Mouse (Mus musculus) forebrain, embryonic 16.5 days (tissue): ENCODE results near the gene Hira. TPM values are rescaled to one million over a fixed set of nuclear protein-coding genes. Genes with fewer than 3 reads are reported as not detected.
"Not testable (repeated sequence)": the region's sequence is repeated elsewhere in the genome, so short reads cannot be mapped to it uniquely, and the experiment has no call there.

Experiments used
- ATAC-seq: fragments of 200-750 bp; cut with Nextera tagmentation; 2 replicates; pipeline ENCODE4 v1.8.0; 2017; ENCODE audit warnings: mild to moderate bottlenecking, moderate library complexity
- H3K27ac ChIP-seq: fragments of 300-500 bp; sonication (generic); 2 replicates; pipeline ENCODE4 v1.5.1; 2014; ENCODE audit warnings: low read length, control low read depth
- H3K27me3 ChIP-seq: fragments of 300-500 bp; sonication (generic); replicated peaks from 2 replicates; pipeline ENCODE4 v1.6.1; 2014; ENCODE audit warnings: low read length; ENCODE audit not compliant: control insufficient read depth, insufficient read depth
- H3K36me3 ChIP-seq: fragments of 300-500 bp; sonication (generic); 2 replicates; pipeline ENCODE4 v1.6.1; 2014; ENCODE audit not compliant: control insufficient read depth, insufficient read depth
- H3K4me1 ChIP-seq: fragments of 300-500 bp; sonication (generic); replicated peaks from 2 replicates; pipeline ENCODE4 v1.6.1; 2014; ENCODE audit warnings: low read length; ENCODE audit not compliant: control insufficient read depth, insufficient read depth
- H3K4me2 ChIP-seq: fragments of 300-500 bp; sonication (generic); 2 replicates; pipeline ENCODE4 v1.6.1; 2014; ENCODE audit warnings: mild to moderate bottlenecking, low read length, control low read depth
- H3K4me3 ChIP-seq: fragments of 300-500 bp; sonication (generic); replicated peaks from 2 replicates; pipeline ENCODE4 v1.5.1; 2014; ENCODE audit warnings: mild to moderate bottlenecking, low read length, control low read depth
- H3K9ac ChIP-seq: fragments of 300-500 bp; sonication (generic); replicated peaks from 2 replicates; pipeline ENCODE4 v1.6.1; 2014; ENCODE audit warnings: low read depth, low read length, control low read depth
- H3K9me3 ChIP-seq: fragments of 300-500 bp; sonication (generic); 2 replicates; pipeline ENCODE4 v1.6.1; 2016; ENCODE audit warnings: low read length; ENCODE audit not compliant: control insufficient read depth
- WGBS: fragments of 180-500 bp; shearing (Covaris S2); extraction: QIAGEN DNeasy Blood & Tissue Kit; methylation state at CpG from one replicate; pipeline ENCODE4 v1.1.7; 2014; 5-methylcytosine and 5-hydroxymethylcytosine counted together
- polyA plus RNA-seq: library from polyadenylated mRNA; unstranded; fragments of >200 nt; fragmentation: Nextera tagmentation; extraction: Ambion mirVana; gene quantifications from 2 replicates; pipeline ENCODE4 v1.2.1, GENCODE M21; 2015

Gene Hira
- polyA plus RNA-seq, 1 experiment from 2014 or later = 23.1 TPM

GRCm38 (mm10) chr16:18952813-18953212 is 76.0 kb downstream of the Hira start:
- H3K36me3 ChIP-seq = peaks cover 62% of the 10 kb centered on the region
- H3K4me2 ChIP-seq = no peak overlapping the region
- no peak overlapping the region for H3K9ac ChIP-seq
- H3K27me3 ChIP-seq = no peaks in the 10 kb centered on the region
- ATAC-seq = no peak
- H3K4me3 ChIP-seq = no peak overlapping the region
- no peaks in the 10 kb centered on the region for H3K4me1 ChIP-seq
- H3K9me3 ChIP-seq = no peaks in the 10 kb centered on the region
- no peak overlapping the region for H3K27ac ChIP-seq

GRCm38 (mm10) chr16:18955070-18955469 is 78.2 kb downstream of the Hira start:
- H3K9me3 ChIP-seq = peaks cover 3% of the 10 kb centered on the region
- no peaks in the 10 kb centered on the region for H3K27me3 ChIP-seq
- WGBS = 90% methylated on average over 3 of the region's 3 CpGs
- H3K4me2 ChIP-seq = no peak overlapping the region
- no peaks in the 10 kb centered on the region for H3K4me1 ChIP-seq
- no peak overlapping the region for H3K9ac ChIP-seq
- H3K36me3 ChIP-seq = peaks cover 52% of the 10 kb centered on the region
- H3K27ac ChIP-seq = no peak overlapping the region
- ATAC-seq = no peak
- no peak overlapping the region for H3K4me3 ChIP-seq

- H3K9me3 ChIP-seq = peaks cover 20% of the 10 kb centered on the region
- no peaks in the 10 kb centered on the region for H3K4me1 ChIP-seq
- H3K4me2 ChIP-seq = no peak overlapping the region
- H3K36me3 ChIP-seq = peaks cover 54% of the 10 kb centered on the region
- no peak overlapping the region for H3K4me3 ChIP-seq
- H3K27me3 ChIP-seq = no peaks in the 10 kb centered on the region
- H3K27ac ChIP-seq = no peak overlapping the region
- ATAC-seq = no peak
- H3K9ac ChIP-seq = no peak overlapping the region
These were observed 86.6 kb downstream of the Hira start for GRCm38 (mm10) chr16:18963486-18963885.

- H3K4me3 ChIP-seq = no peak overlapping the region
These were observed 92.7 kb downstream of the Hira start for GRCm38 (mm10) chr16:18969420-18970128.

GRCm38 (mm10) chr16:18970837-18971236 is 94.0 kb downstream of the Hira start:
- H3K4me1 ChIP-seq = no peaks in the 10 kb centered on the region
- no peak overlapping the region for H3K9ac ChIP-seq
- no peak for ATAC-seq
- 98% methylated on average over 3 of the region's 3 CpGs for WGBS
- H3K27ac ChIP-seq = no peak overlapping the region
- H3K9me3 ChIP-seq = no peaks in the 10 kb centered on the region
- peaks cover 29% of the 10 kb centered on the region for H3K36me3 ChIP-seq
- H3K27me3 ChIP-seq = no peaks in the 10 kb centered on the region
- H3K4me2 ChIP-seq = no peak overlapping the region
- H3K4me3 ChIP-seq = no peak overlapping the region

More at GRCm38 (mm10) chr16:18969420-18970128, 92.7 kb downstream of the Hira start:
- WGBS = 96% methylated on average over 9 of the region's 9 CpGs
- Histone ChIP-seq H3K27me3 (no peaks in the 10 kb centered on the region), H3K9ac (no peak overlapping the region), H3K4me1 (no peaks in the 10 kb centered on the region), H3K36me3 (peaks cover 39% of the 10 kb centered on the region), H3K27ac (no peak overlapping the region), H3K4me2 (no peak overlapping the region), H3K9me3 (no peaks in the 10 kb centered on the region; the same call in 1 of the 2 replicates)
- no peak for ATAC-seq

- not testable (repeated sequence) for H3K9me3 ChIP-seq, ATAC-seq, H3K4me3 ChIP-seq, H3K27ac ChIP-seq, H3K4me1 ChIP-seq, H3K27me3 ChIP-seq, H3K4me2 ChIP-seq, H3K36me3 ChIP-seq, H3K9ac ChIP-seq
- 89% methylated on average over 23 of the region's 23 CpGs for WGBS
These were observed 98.8 kb downstream of the Hira start for GRCm38 (mm10) chr16:18975665-18976064.

GRCm38 (mm10) chr16:18976315-18976714 is 99.5 kb downstream of the Hira start:
- Histone ChIP-seq H3K36me3 (peaks cover under 1% of the 10 kb centered on the region), H3K9ac (no peak overlapping the region), H3K4me1 (no peaks in the 10 kb centered on the region), H3K9me3 (peaks cover 2% of the 10 kb centered on the region; the same call in 1 of the 2 replicates), H3K4me2 (no peak overlapping the region), H3K27me3 (no peaks in the 10 kb centered on the region), H3K4me3 (0 out of 2 replicates have a peak overlapping the region, but pooled peaks have one; percentile 2), H3K27ac (no peak overlapping the region)
- ATAC-seq = no peak
- WGBS = 83% methylated on average over 16 of the region's 23 CpGs

GRCm38 (mm10) chr16:18986381-18986780 is 109.5 kb downstream of the Hira start:
- Histone ChIP-seq H3K4me3 (no peak overlapping the region), H3K9me3 (no peaks in the 10 kb centered on the region), H3K4me2 (no peak overlapping the region), H3K4me1 (no peaks in the 10 kb centered on the region), H3K36me3 (no peaks in the 10 kb centered on the region), H3K27ac (no peak overlapping the region), H3K27me3 (no peaks in the 10 kb centered on the region), H3K9ac (no peak overlapping the region)
- no peak for ATAC-seq
- 84% methylated on average over 3 of the region's 3 CpGs for WGBS

- Histone ChIP-seq H3K9me3 (no peaks in the 10 kb centered on the region), H3K36me3 (no peaks in the 10 kb centered on the region), H3K27ac (no peak overlapping the region), H3K27me3 (no peaks in the 10 kb centered on the region), H3K4me1 (no peaks in the 10 kb centered on the region), H3K9ac (no peak overlapping the region), H3K4me2 (no peak overlapping the region), H3K4me3 (no peak overlapping the region)
- 92% methylated on average over 5 of the region's 5 CpGs for WGBS
- ATAC-seq = no peak
These were observed 110.0 kb downstream of the Hira start for GRCm38 (mm10) chr16:18986860-18987259.
